Mouse (Mus musculus) megakaryocyte progenitor cell, adult 5-6 weeks (primary cell): Measurements from ENCODE around the gene Ninl. TPM values are rescaled to one million over a fixed set of nuclear protein-coding genes. Genes with fewer than 3 reads are reported as not detected.

Source experiments
- ATAC-seq: replicated peaks from 2 replicates; pipeline ENCODE4 v1.8.0; 2016; ENCODE audit warnings: mild to moderate bottlenecking, moderate TSS enrichment, inconsistent platforms; ENCODE audit not compliant: poor library complexity
- total RNA-seq, 2 experiments: library from RNA; stranded (forward) in 1 of 2; stranded (reverse) in 1 of 2; fragments of 157-497, 149-512 nt in 1 of 2; fragments of 200-1000 nt in 1 of 2; gene quantifications; 2 replicates each; pipeline versions ENCODE4 v1.2.3 to v1.2.4; 2015 to 2017

The Ninl gene
- total RNA-seq, 2 experiments from 2014 or later = 0.84 to 1.2 TPM

DNA sequence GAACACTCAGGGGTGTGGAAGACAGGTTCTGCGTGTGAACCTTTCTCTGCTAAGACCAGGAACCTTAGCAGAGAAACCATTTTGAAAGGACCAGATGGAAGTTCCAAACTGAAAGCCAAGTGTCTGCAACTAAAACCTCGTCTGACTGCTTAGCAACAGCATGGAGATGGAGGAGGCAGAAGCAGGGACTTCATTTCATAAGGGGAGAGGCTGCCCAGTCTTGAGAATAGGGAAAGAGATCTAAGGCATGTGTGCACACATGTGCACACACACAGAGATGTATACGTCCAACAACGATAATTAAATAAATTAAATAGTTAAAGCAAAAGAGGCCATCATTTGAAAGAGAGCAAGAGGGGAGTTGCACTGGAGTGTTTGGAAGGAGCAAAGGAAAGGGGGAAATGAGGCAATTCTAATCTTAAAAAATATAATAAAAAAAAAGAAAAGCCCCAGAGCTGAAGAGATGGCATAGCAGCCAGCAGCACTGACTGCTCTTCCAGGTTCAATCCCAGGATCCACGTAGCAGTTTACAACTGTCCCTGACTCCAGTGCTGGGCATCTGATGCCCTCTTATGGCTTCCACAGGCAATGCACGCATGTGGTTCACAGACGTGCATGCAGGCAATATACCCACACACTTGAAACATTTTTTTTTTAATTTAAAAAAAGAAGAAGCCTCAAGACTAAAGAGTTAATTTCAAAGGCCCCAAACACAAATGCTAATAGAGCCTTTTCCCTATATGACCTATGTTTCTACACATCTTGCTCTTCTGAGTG is 38.6 kb downstream of the Ninl start:
- ATAC-seq = peak; percentile 95

DNA sequence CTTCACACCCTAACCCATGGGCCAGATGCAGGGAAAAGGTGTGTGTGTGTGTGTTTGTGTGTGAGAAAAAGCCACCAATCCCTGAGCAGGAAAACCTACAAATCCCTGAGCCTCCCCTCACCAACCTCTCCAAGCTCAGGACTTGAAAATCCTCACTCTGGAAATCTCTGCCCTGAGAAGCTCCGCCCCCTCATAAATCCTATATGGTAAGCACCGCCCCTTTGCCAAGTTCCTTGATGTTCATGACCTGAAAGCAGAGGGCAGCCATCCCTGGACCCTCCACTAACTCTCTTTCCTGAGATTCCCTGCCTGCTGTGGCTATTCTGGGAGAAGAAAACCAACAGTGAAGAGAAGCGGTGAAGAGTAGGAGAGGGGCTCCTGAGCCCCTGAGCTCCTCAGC is 40.2 kb downstream of the Ninl start:
- ATAC-seq = no peak

DNA sequence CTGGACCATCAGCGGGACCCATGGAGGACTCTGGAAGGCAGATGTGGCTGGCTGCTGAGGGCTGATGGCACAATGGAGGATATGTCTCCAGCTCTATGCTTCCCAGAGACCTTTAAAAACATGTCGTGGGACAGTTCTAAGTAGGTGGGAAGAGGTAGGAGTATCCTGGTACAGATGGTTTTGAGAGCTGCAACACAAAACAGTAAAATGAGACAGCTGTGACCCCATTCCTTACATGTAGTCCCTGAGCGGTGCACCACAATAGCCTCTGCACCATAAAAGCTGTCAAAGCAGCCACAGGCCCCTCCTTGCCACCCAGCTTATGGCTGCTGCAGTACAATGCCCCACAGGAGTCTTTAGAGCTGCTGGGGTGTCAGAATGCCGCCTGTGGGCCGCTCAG is 41.6 kb downstream of the Ninl start:
- ATAC-seq = no peak

DNA sequence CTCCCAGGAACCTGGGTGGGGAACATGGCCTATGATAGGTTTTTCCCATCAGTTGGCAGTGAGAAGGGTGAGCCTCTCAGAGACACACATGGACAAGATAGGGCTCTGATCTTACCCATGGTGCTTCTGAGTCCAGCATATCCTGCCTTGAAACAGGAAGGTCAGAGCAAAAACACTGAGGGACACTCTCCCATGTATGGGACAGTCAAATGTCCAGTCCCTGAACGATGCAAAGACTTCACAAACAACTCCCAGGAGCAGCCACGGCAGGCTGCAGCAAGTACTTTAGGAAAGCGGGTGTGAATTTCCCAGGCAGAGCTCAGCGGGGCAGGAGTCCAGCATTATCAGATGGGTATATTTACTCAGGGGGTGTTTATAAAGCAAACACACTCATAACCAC is 43.9 kb downstream of the Ninl start:
- no peak for ATAC-seq

DNA sequence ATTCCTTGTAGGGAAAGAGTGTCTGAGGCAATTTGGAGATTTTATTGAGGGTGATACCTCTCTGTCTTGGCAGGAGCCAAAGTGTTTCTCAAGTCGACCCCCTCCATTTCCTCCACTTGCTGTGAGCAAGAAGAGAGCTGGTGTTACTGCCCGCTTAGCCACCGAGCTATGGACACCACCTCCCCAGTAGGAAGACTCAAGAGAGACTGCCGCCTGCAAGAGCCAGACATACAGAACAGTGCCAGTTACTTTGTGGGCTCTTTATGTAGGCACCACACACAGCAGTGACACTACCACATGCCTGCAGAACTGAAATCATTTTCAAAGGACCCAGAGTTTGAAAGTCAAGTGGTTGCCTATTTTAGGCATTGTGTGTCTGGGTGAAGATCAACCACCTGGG is 48.1 kb downstream of the Ninl start:
- no peak for ATAC-seq

DNA sequence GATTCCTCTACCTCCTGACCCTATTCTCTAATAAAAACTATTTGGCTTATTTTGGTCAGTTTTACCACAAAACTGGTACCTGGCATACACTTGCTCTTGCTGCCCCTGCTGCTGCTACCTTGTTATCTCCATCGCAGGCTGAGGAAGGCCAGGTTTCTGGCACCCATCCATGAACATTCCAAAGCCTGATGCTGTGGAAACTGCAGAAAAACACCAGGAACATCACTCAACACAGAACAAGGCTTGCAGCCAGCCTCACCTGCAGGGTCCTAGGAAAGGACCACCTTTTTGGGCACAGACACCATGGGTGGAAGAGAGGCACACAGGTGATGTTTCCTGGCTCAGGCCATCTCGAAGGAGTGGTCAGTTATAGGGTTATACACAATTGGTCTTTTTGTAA is 48.7 kb downstream of the Ninl start:
- no peak for ATAC-seq

DNA sequence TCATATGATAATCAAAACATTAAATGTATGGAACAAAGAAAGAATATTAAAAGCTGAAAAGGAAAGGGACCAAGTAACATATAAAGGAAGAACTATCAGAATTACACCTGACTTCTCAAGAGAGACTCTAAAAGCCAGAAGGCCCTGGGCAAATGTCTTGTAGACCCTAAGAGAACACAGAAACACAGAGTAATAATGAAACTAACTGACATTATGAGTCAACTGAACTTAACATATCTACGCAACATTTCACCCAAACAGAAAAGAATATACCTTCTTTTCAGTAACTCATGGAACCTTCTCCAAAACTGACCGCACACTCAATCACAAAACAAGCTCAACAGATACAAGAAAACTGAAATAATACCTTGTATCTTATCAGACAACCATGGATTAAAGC is 53.8 kb downstream of the Ninl start:
- no peak for ATAC-seq

DNA sequence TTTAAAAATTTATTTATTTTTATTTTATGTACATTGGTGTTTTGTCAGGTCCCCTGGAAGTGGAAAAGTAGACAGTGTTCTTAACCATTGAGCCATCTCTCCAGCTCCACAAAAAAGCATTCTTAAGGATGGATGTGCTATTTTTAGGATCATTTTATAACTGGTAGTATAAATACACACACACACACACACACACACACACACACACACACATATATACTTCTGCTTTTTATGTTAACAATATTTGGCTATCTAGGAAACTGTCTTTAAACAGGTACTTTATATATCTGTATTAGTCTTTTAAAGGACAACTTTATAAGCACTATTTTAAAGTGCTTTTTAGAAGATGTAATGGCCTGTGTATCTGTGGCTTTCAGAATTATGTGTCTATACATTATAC is 57.1 kb downstream of the Ninl start:
- ATAC-seq = no peak

DNA sequence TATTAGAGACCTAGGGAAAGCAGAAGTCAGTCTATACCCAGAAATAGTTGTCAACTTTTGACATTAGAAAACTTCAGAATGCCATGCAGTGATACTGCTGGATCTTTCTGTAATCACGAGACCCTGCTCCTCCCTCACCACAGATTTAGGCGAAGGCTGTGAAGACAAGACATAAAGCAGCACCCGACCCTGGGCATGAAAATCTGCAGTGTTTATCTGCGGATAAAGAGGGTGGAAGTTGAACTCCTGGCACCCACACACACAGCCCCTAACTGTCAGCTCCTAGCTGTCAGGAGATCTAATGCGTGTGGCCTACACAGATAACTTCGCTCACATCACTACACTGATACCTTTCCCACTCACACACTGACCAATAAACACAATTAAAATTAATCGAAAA is 57.7 kb downstream of the Ninl start:
- ATAC-seq = peak; percentile 62

DNA sequence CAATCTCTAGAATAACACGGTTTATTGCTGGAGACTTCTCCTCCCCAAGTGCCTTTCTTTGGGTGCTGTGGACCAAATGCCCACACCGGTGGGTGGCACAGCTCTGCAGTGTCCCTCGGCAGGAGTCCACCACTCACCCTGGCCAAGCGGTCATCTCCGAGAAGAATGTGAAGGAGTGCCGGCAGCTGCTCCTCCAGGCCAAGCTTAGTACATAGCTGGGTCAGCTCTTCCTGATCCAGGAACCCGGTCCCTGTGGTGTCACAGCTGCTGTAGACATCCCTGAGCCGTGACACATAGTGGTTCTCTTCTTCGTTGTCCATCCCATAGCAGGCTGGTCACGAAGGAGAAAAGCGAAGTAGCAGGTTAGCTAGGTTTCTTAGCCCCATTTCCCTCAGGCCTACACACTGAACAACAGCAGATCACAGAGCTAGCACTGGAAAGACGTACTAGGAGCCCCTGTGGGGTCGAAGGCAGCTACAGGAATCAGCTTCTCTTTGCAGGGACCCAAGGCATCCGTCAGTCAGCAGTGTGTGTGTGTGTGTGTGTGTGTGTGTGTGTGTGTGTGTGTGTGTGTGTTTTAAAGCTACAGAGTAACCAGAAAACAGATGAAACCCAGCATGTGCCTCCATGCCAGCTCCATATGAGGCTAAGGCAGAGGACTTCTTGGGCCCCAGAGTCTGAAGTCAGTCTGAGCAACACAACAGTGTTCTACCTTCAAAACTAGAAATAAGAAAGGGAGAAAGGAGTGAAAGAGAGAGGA is 59.1 kb downstream of the Ninl start:
- ATAC-seq = no peak

DNA sequence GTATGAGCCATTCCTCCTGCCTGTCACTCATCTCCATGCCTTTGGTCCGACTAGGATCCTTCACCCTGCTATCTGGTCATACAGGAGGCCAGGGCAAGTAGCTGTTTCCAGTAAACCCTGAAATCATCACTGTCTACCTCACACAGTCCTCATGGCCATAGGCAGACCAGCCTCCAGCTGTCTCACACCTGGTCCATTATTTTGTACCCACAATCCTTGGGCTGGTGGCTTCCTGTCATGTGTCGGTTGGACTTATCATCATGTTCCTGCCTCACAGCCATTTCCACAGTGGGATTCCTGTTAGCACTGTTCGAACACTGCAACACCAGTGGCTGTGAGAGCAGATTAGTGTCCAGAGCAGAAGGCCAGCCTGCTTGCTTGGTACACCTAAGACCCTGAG is 60.4 kb downstream of the Ninl start:
- no peak for ATAC-seq

DNA sequence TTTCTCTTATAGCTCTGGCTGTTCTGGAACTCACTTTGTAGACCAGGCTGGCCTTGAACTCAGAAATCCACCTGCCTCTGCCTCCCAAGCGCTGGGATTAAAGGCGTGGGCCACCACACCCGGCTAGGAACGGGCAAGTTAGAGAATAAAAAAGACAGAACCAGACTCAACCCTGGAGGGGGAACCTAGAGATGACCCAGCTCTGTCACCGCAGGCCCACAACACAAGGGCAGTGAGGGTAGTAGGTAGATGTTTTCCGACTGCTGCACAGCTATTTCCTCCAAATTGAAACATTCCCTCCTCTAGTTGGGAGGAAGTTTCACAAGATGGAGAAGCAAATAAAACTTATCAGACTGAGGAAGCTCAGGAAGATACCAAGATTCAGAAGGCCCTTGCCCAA is 61.5 kb downstream of the Ninl start:
- no peak for ATAC-seq

DNA sequence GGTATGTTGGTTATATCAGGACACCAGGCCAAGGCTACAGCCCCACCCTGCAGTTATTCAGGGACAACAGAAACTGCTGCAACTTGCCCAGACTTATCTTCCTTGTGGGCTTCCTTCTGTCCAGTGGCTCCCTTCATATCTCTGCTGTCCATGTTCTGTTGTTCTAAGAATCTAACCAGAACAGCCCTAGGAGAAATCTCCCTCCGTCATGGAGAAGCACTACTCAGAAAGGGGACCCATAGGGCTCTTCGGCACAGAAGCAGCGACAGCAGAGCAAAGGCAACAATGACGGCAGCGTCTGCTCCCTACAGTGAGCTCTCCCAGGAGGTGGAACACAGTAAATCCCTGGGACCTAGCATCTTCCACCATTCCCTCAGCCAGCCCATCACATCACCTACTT is 62.3 kb downstream of the Ninl start:
- ATAC-seq = peak; percentile 76

DNA sequence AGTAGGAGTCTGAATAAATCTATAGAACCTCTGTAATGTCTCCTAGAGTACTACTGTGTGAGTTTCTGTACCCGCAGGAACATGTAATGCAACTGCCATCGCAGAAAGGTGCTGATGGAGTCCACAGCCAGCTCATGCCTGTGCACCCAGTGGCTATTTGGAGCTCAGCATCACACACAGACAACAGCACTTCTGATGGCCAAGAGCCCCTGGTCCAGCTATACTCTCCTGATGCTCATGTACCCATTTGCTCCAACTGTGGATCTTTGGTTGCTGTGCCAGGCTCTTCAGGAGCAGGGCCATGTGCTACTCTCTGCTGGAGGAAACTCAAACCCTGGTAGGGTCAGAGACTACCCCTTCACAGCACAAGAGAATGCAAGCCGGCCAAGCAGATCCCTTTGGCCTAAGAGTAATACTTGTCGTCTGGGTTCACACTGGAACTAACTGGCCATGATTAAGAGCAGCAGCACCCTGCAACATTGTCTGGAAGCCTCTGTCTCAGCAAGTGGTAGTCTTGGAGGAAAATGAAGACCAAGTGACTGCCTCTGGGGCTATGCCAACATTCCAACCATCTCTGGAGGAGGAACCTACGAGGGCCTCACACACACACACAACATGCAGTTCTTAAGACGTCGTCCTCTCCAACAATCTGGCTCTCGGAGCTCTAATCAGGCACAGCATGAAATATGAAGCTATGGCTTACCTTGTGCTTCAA is 65.6 kb downstream of the Ninl start:
- ATAC-seq = no peak

DNA sequence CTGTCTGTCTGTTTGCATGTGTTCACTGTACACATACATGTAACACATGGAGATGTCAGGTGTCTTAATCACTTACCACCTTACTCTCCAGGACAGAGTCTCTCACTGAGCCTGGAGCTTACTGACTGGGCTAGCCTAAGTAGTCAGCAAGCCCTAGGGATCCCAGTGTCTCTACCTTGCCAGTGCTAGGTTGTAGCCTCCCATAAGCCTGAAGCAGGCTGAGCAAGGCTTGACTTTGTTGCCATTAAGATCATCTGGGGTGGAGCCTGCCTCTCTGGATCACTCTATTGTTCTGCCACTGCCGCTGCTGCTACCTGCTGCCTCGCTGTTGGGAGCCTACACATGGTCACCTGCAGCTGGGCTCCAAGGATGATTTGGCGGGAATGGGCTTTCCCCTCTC is 66.5 kb downstream of the Ninl start:
- ATAC-seq = no peak

DNA sequence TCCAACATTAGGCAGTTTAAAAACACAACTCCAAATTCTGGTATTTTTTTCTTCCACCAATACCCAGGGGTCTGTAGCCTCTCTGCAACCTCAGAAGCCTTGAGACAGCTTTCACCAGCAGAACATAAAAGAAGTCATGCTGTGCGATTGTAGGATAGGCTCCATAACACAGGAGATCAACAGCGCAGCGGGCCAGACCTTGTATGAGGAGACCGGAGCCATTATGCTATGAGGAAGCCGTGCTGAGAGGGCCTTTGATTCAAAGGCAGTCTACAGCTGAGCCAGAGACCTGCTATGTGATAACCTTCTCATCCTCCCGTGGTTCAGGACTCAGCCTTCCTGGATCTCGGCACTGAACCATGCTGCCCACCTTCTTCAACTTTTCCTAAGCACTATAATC is 67.3 kb downstream of the Ninl start:
- ATAC-seq = no peak

DNA sequence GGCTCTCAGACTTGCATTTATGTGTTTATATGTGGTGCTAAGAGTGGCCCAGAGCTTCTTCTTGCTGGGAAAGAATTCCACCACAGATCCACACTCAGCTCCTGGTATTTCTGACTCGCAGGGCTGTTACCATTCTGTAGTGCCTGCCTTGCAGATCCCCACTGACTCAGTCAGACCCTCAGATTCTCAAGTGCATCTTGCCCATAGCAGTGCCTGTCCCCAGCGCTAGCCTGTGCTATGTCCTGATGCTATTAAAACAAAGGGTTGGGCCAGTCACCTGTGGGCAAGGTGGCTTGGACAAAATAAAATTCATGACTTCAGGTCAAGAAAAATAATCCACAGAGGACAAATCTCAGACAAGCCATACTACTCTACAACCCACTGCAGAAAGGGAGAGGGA is 70.0 kb downstream of the Ninl start:
- no peak for ATAC-seq

DNA sequence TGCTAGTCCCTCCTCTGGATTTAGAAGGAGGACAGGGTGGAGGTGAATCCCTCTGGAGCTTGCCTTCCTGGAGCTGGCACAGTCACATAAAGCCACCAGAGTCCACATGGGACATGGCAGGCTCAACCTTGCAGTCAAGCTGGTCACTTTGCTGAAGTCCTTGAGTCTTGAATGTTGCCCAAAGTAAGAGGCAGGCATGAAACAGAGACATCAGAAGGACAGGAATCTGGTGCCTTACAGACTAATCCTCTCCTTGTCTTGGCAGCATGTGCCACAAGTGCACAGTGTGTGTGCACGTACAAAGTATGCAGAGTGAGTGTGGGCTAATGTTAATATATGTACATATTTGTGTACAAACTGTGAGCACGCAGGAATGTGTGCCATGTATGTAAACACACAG is 71.7 kb downstream of the Ninl start:
- no peak for ATAC-seq

DNA sequence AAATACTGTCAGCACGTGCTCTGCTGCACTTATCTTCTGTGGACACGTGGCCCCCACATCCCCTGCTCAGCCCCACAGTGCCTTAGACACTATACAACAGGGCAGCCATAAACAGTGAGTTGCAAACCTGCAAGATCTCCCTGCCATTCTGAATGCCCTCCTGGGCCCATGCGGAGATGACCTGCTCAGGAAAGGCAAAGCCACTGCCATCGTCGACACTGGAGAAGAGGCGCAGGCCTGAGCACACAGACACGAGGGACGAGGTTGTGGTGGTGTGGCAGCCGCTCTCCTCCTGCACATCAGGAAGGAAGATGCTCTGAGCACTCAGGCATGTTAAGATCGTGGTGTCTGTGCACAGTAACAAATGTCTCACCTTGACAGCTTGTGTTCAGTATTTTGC is 73.2 kb downstream of the Ninl start:
- no peak for ATAC-seq

DNA sequence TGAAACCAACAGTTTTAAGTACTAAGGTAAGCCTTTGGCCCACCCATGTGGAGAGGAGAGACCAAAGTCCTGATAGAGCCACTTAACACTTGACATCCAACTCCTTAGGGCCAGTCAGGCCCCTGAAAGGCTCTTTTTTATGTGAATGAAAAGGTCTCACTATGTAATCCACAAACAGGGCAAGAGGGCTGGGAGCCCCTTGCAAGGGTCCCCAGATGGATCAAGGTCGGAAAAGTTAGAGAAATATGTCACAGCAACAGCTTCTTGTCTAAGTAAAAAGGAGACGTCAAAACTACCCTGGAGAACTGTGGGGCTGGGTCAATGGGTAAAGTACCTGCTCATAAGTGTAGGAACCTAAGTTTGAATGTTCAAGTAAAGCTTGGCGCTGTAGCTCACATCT is 74.5 kb downstream of the Ninl start:
- ATAC-seq = no peak

DNA sequence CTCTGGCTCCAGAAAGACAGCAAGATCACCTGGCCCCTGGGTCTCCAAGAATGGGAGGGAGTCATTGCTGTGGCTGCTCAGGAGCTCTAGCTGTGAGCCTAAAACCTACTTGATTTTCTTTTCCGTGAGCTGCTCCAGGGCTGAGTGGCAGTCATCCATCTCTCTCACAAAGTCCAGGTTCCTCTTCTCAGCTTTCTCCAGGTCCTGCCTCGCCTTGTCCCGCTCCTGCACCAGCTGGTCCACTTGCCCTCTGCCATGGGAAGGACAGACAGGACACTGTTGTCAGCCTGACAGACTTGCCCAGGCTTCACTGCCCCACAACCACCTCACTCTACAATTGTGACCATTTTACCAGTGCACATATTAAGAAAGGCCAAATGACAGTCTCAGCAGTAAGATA is 75.9 kb downstream of the Ninl start:
- ATAC-seq = no peak

DNA sequence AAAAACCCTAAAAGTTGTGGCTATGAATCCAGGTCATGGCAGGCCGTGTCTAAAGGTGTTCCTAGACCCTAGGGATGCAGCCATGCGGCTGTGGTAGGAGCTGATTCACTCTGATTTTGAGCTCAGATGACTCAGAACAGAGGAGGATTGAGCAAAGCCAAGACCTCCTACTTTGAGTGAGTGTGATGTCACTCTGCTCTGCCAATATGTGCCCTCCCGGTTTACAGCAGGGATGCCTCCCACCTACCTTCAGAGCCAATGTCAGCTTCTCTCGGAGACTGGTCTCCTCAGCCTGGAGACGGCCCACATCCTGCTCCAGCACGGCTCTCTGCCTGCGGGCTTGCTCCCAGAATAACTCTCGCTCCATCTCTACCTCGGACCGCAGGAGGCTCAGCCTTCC is 79.7 kb downstream of the Ninl start:
- ATAC-seq = no peak
